Mouse (Mus musculus) embryonic fibroblast, embryonic 13.5 days (primary cell): ENCODE results near the gene Ccdc146. TPM values are rescaled to one million over a fixed set of nuclear protein-coding genes. Genes with fewer than 3 reads are reported as not detected.

ENCODE experiments used
- H3K27ac ChIP-seq: 2 replicates; pipeline ENCODE4 v1.5.1; 2012; ENCODE audit warnings: low read length, control low read depth, inconsistent platforms; ENCODE audit not compliant: insufficient read depth
- H3K4me1 ChIP-seq: 2 replicates; pipeline ENCODE4 v1.6.1; 2011; ENCODE audit warnings: low read length; ENCODE audit not compliant: control insufficient read depth, insufficient read depth
- H3K4me3 ChIP-seq: 2 replicates; pipeline ENCODE4 v1.5.1; 2011; ENCODE audit warnings: mild to moderate bottlenecking, control low read depth, low read length; ENCODE audit not compliant: insufficient read depth
- CTCF ChIP-seq: IDR thresholded peaks from 2 replicates; pipeline ENCODE4 v1.5.1; 2011; ENCODE audit warnings: mild to moderate bottlenecking, control low read depth, low read length, moderate library complexity, borderline replicate concordance; ENCODE audit not compliant: insufficient read depth
- POLR2A ChIP-seq: IDR thresholded peaks from 2 replicates; pipeline ENCODE4 v1.6.1; 2011; ENCODE audit warnings: low read depth, mild to moderate bottlenecking, control low read depth, low read length, moderate library complexity
- polyA plus RNA-seq: library from polyadenylated mRNA; stranded (reverse); fragments of >200 nt; gene quantifications from 2 replicates; pipeline ENCODE4 v1.2.4, GENCODE M21; 2011; ENCODE audit warnings: low read depth; ENCODE audit not compliant: missing spikeins, insufficient read length

The Ccdc146 gene
- polyA plus RNA-seq, 1 experiment, result not detected

DNA sequence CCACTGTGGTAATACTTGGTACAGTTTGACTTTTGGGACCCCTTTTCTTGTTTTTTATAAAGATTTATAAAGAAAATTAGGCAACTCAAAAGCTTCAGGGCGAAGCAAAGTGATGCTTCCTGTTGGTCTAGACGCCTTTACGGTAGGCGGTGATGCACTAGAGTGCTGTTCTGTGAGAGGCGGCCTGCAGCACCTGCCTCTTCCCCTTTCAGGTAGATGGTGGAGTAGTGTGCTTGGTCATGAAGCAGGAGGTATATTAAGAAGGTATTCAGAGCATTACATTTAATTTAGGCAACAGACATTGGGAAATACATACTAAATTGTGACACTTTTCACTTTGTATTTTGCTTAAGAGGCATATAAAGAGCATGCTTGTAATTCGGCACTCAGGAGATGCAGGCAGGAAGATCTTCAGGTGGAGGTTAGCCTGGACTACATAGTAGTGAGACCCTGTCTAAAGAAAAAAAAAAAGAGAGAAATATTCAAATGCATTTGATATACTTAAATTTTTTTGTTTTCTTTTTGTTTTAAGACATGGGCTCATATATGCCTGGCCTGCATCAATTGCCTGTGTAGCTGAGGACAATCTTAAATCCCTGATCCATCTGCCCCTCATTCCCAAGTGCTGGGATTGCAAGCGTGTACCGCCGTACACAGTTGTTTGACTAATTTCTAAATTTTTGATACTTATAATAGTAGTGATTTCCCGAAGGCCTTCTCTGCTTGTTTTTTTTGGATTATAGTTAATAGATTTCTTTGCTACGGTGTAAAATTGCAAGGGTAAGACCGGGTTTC lies 169.5 kb downstream of the Ccdc146 start:
- Histone ChIP-seq H3K27ac (no peak overlapping the region), H3K4me3 (no peak overlapping the region), H3K4me1 (no peaks in the 10 kb centered on the region)
- TF ChIP-seq POLR2A (no peak), CTCF (no peak)

DNA sequence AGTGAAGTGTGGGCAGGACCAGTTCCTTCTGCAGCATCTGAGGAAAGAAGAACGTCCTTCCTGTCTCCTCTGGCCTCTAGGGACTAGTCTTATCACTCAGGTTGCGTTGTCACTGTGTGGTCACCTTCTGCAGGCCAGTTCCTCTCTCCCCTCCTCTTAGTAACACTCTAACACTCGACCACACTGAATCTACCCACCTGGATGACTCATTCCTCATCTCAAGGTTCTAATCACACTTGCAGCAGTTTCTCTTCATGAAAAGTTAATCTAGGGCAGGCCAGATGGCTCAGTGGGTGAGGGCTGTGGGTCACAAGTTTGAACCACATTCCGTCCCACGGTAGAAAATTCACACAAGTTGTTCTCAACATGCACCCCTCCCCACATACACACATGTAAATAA lies 175.6 kb downstream of the Ccdc146 start:
- Histone ChIP-seq H3K4me3 (no peak overlapping the region), H3K4me1 (peaks cover 16% of the 10 kb centered on the region), H3K27ac (peak overlapping the region; percentile 55)
- no peak for TF ChIP-seq POLR2A

- Histone ChIP-seq H3K27ac (peak overlapping the region; percentile 66), H3K4me1 (peaks cover 16% of the 10 kb centered on the region), H3K4me3 (no peak overlapping the region)
- TF ChIP-seq POLR2A (no peak), CTCF (no peak)
These were observed 176.6 kb downstream of the Ccdc146 start for GRCm38 (mm10) chr5:21247916-21248315.

- Histone ChIP-seq H3K4me3 (no peak overlapping the region), H3K4me1 (peaks cover 16% of the 10 kb centered on the region), H3K27ac (peak overlapping the region; percentile 66)
- TF ChIP-seq POLR2A, result no peak
- TF ChIP-seq CTCF, result no peak
These were observed 177.7 kb downstream of the Ccdc146 start for GRCm38 (mm10) chr5:21246794-21247193.

- Histone ChIP-seq H3K4me3 (no peak overlapping the region), H3K27ac (no peak overlapping the region), H3K4me1 (peaks cover 16% of the 10 kb centered on the region)
- TF ChIP-seq CTCF (no peak), POLR2A (no peak)
These were observed 179.2 kb downstream of the Ccdc146 start for GRCm38 (mm10) chr5:21245241-21245640.

DNA sequence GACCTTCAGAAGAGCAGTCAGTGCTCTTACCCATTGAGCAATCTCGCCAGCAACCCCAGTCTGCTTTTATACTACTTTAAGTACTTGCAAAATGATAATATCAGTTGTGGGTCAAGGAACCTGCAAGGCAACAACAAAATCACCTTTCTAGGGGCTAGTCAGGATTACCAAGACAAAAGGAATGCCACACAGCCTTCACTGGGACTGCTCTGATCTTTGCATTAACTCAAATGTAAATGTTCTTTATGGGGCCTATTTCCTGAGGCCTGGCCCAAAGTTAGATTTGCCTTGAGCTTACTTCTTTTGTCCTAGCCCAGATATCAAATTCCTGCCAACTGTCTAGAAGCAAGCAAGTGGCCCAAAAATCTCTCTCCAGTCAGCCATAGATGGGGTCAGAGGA lies 179.9 kb downstream of the Ccdc146 start:
- H3K4me1 ChIP-seq, result peaks cover 16% of the 10 kb centered on the region
- H3K27ac ChIP-seq, result no peak overlapping the region
- no peak overlapping the region for H3K4me3 ChIP-seq
- TF ChIP-seq POLR2A, result no peak
- no peak for TF ChIP-seq CTCF

Other genes starting within 250 kb of the Ccdc146 start
- 4.6 and 5.1 TPM in 2 replicates for gene Gsap, start 238.4 kb downstream of the Ccdc146 start, polyA plus RNA-seq
- gene Fgl2, start 52.0 kb downstream of the Ccdc146 start, polyA plus RNA-seq, result 1.8 and 2.5 TPM in 2 replicates
- gene Fam185a, start 281 bp upstream of the Ccdc146 start, polyA plus RNA-seq, result 9.9 and 10.3 TPM in 2 replicates
- gene Lrrc17, start 118.9 kb upstream of the Ccdc146 start, polyA plus RNA-seq, result 187 and 323 TPM in 2 replicates
- gene Fbxl13, start 221.0 kb upstream of the Ccdc146 start, polyA plus RNA-seq, result 0.27 TPM in 1 of 2 replicates, not detected in the other
- 34.2 and 40.4 TPM in 2 replicates for gene Armc10, start 221.1 kb upstream of the Ccdc146 start, polyA plus RNA-seq